Mouse (Mus musculus): ENCODE measurements around the gene Ptpn4. TPM values are rescaled to one million over a fixed set of nuclear protein-coding genes. Genes with fewer than 3 reads are reported as not detected.

Gene Ptpn4
- polyA plus RNA-seq, 1 experiment from 2014 or later, result 13.0 TPM

- DNase-seq (ENCODE audit: low spot score) (no peak), ATAC-seq (ENCODE audit: insufficient read depth, low FRiP score, low TSS enrichment) (no peak)
- WGBS, result 72% methylated on average over 2 of the region's 2 CpGs
Measured at GRCm38 (mm10) chr1:119681663-119682213, 155.7 kb downstream of the Ptpn4 start.

GRCm38 (mm10) chr1:119674984-119675383 lies 162.4 kb downstream of the Ptpn4 start:
- Histone ChIP-seq H3K9me3 (ENCODE audit: control insufficient read depth, low read length) (no peaks in the 10 kb centered on the region), H3K4me1 (ENCODE audit: control insufficient read depth, insufficient read depth, low read length) (no peaks in the 10 kb centered on the region), H3K36me3 (ENCODE audit: control insufficient read depth, insufficient read depth, low read length) (0 out of 2 replicates have a peak, but pooled peaks cover 2% of the 10 kb centered on the region), H3K4me2 (ENCODE audit: low read depth) (no peak overlapping the region), H3K27ac (ENCODE audit: low read depth, low read length) (no peak overlapping the region), H3K27me3 (ENCODE audit: control insufficient read depth, insufficient read depth, low read length) (no peaks in the 10 kb centered on the region), H3K9ac (ENCODE audit: low read length) (no peak overlapping the region), H3K4me3 (ENCODE audit: low read depth, low read length) (no peak overlapping the region)
- DNase-seq (ENCODE audit: low spot score) (peak; percentile 15), ATAC-seq (ENCODE audit: insufficient read depth, low FRiP score, low TSS enrichment) (no peak)
- WGBS, result 85% methylated on average over 1 of the region's 1 CpGs

More at GRCm38 (mm10) chr1:119681663-119682213, 155.7 kb downstream of the Ptpn4 start:
- Histone ChIP-seq H3K27ac (ENCODE audit: low read depth, low read length) (no peak overlapping the region), H3K9ac (ENCODE audit: low read length) (no peak overlapping the region), H3K27me3 (ENCODE audit: control insufficient read depth, insufficient read depth, low read length) (no peaks in the 10 kb centered on the region), H3K4me3 (ENCODE audit: low read depth, low read length) (no peak overlapping the region), H3K9me3 (ENCODE audit: control insufficient read depth, low read length) (no peaks in the 10 kb centered on the region), H3K4me1 (ENCODE audit: control insufficient read depth, insufficient read depth, low read length) (no peaks in the 10 kb centered on the region), H3K4me2 (ENCODE audit: low read depth) (no peak overlapping the region), H3K36me3 (ENCODE audit: control insufficient read depth, insufficient read depth, low read length) (0 out of 2 replicates have a peak, but pooled peaks cover 2% of the 10 kb centered on the region)

- no peak overlapping the region for H3K27ac ChIP-seq (ENCODE audit: low read depth, low read length)
- H3K4me1 ChIP-seq (ENCODE audit: control insufficient read depth, insufficient read depth, low read length), result no peaks in the 10 kb centered on the region
- H3K9ac ChIP-seq (ENCODE audit: low read length), result no peak overlapping the region
- H3K36me3 ChIP-seq (ENCODE audit: control insufficient read depth, insufficient read depth, low read length), result no peaks in the 10 kb centered on the region
- H3K27me3 ChIP-seq (ENCODE audit: control insufficient read depth, insufficient read depth, low read length), result no peaks in the 10 kb centered on the region
- 97% methylated on average over 7 of the region's 7 CpGs for WGBS
- no peak overlapping the region for H3K4me2 ChIP-seq (ENCODE audit: low read depth)
- no peak overlapping the region for H3K4me3 ChIP-seq (ENCODE audit: low read depth, low read length)
- H3K9me3 ChIP-seq (ENCODE audit: control insufficient read depth, low read length), result no peaks in the 10 kb centered on the region
- no peak for DNase-seq (ENCODE audit: low spot score)
- no peak for ATAC-seq (ENCODE audit: insufficient read depth, low FRiP score, low TSS enrichment)
Measured at GRCm38 (mm10) chr1:119666904-119667303, 170.5 kb downstream of the Ptpn4 start.

GRCm38 (mm10) chr1:119654307-119654706 lies 183.1 kb downstream of the Ptpn4 start:
- Histone ChIP-seq H3K27ac (ENCODE audit: low read depth, low read length) (no peak overlapping the region), H3K4me3 (ENCODE audit: low read depth, low read length) (no peak overlapping the region), H3K36me3 (ENCODE audit: control insufficient read depth, insufficient read depth, low read length) (no peaks in the 10 kb centered on the region), H3K4me2 (ENCODE audit: low read depth) (no peak overlapping the region), H3K9me3 (ENCODE audit: control insufficient read depth, low read length) (no peaks in the 10 kb centered on the region), H3K4me1 (ENCODE audit: control insufficient read depth, insufficient read depth, low read length) (no peaks in the 10 kb centered on the region), H3K9ac (ENCODE audit: low read length) (no peak overlapping the region), H3K27me3 (ENCODE audit: control insufficient read depth, insufficient read depth, low read length) (no peaks in the 10 kb centered on the region)
- ATAC-seq (ENCODE audit: insufficient read depth, low FRiP score, low TSS enrichment) (no peak), DNase-seq (ENCODE audit: low spot score) (no peak)
- WGBS, result 88% methylated on average over 2 of the region's 2 CpGs

GRCm38 (mm10) chr1:119650386-119650785 lies 187.0 kb downstream of the Ptpn4 start:
- no peaks in the 10 kb centered on the region for H3K4me1 ChIP-seq (ENCODE audit: control insufficient read depth, insufficient read depth, low read length)
- no peaks in the 10 kb centered on the region for H3K9me3 ChIP-seq (ENCODE audit: control insufficient read depth, low read length)
- H3K36me3 ChIP-seq (ENCODE audit: control insufficient read depth, insufficient read depth, low read length), result no peaks in the 10 kb centered on the region
- WGBS, result 89% methylated on average over 5 of the region's 5 CpGs
- no peak for DNase-seq (ENCODE audit: low spot score)
- H3K9ac ChIP-seq (ENCODE audit: low read length), result no peak overlapping the region
- H3K27me3 ChIP-seq (ENCODE audit: control insufficient read depth, insufficient read depth, low read length), result no peaks in the 10 kb centered on the region
- no peak overlapping the region for H3K4me2 ChIP-seq (ENCODE audit: low read depth)
- H3K27ac ChIP-seq (ENCODE audit: low read depth, low read length), result no peak overlapping the region
- H3K4me3 ChIP-seq (ENCODE audit: low read depth, low read length), result no peak overlapping the region
- no peak for ATAC-seq (ENCODE audit: insufficient read depth, low FRiP score, low TSS enrichment)

GRCm38 (mm10) chr1:119649627-119650026 lies 187.8 kb downstream of the Ptpn4 start:
- ATAC-seq (ENCODE audit: insufficient read depth, low FRiP score, low TSS enrichment) (no peak), DNase-seq (ENCODE audit: low spot score) (no peak)
- Histone ChIP-seq H3K9ac (ENCODE audit: low read length) (no peak overlapping the region), H3K4me3 (ENCODE audit: low read depth, low read length) (no peak overlapping the region), H3K4me2 (ENCODE audit: low read depth) (no peak overlapping the region), H3K9me3 (ENCODE audit: control insufficient read depth, low read length) (no peaks in the 10 kb centered on the region), H3K4me1 (ENCODE audit: control insufficient read depth, insufficient read depth, low read length) (no peaks in the 10 kb centered on the region), H3K27me3 (ENCODE audit: control insufficient read depth, insufficient read depth, low read length) (no peaks in the 10 kb centered on the region), H3K27ac (ENCODE audit: low read depth, low read length) (no peak overlapping the region), H3K36me3 (ENCODE audit: control insufficient read depth, insufficient read depth, low read length) (no peaks in the 10 kb centered on the region)
- 80% methylated on average over 2 of the region's 2 CpGs for WGBS

GRCm38 (mm10) chr1:119648205-119649111 lies 189.0 kb downstream of the Ptpn4 start, which contains the start of gene Epb41l5:
TSS of gene Epb41l5 (minus strand) at chr1:119649000.
- no peaks in the 10 kb centered on the region for H3K36me3 ChIP-seq (ENCODE audit: control insufficient read depth, insufficient read depth, low read length)

GRCm38 (mm10) chr1:119646356-119646755 lies 191.1 kb downstream of the Ptpn4 start:
- Histone ChIP-seq H3K4me1 (ENCODE audit: control insufficient read depth, insufficient read depth, low read length) (no peaks in the 10 kb centered on the region), H3K27me3 (ENCODE audit: control insufficient read depth, insufficient read depth, low read length) (no peaks in the 10 kb centered on the region), H3K9ac (ENCODE audit: low read length) (no peak overlapping the region), H3K4me2 (ENCODE audit: low read depth) (no peak overlapping the region), H3K9me3 (ENCODE audit: control insufficient read depth, low read length) (no peaks in the 10 kb centered on the region), H3K36me3 (ENCODE audit: control insufficient read depth, insufficient read depth, low read length) (no peaks in the 10 kb centered on the region), H3K27ac (ENCODE audit: low read depth, low read length) (no peak overlapping the region), H3K4me3 (ENCODE audit: low read depth, low read length) (no peak overlapping the region)
- no peak for ATAC-seq (ENCODE audit: insufficient read depth, low FRiP score, low TSS enrichment)
- DNase-seq (ENCODE audit: low spot score), result no peak
- 84% methylated on average over 2 of the region's 2 CpGs for WGBS

More at GRCm38 (mm10) chr1:119648205-119649111, 189.0 kb downstream of the Ptpn4 start, which contains the start of gene Epb41l5:
- under 1% methylated on average over 84 of the region's 86 CpGs for WGBS
- Histone ChIP-seq H3K27me3 (ENCODE audit: control insufficient read depth, insufficient read depth, low read length) (no peaks in the 10 kb centered on the region), H3K9ac (ENCODE audit: low read length) (peak within 1 kb of the TSS; percentile 73), H3K4me2 (ENCODE audit: low read depth) (peak within 1 kb of the TSS; percentile 75), H3K4me1 (ENCODE audit: control insufficient read depth, insufficient read depth, low read length) (no peaks in the 10 kb centered on the region), H3K27ac (ENCODE audit: low read depth, low read length) (peak within 1 kb of the TSS; percentile 63; the same call in 1 of the 2 replicates), H3K9me3 (ENCODE audit: control insufficient read depth, low read length) (no peaks in the 10 kb centered on the region), H3K4me3 (ENCODE audit: low read depth, low read length) (peak within 1 kb of the TSS; percentile 73)
- DNase-seq (ENCODE audit: low spot score) (peak; percentile 94), ATAC-seq (ENCODE audit: insufficient read depth, low FRiP score, low TSS enrichment) (peak; percentile 98)
